Mouse (Mus musculus) small intestine, adult 2 months (tissue): ENCODE data around the gene Hspb1.

Source experiments
- CTCF ChIP-seq: fragments of 200-500 bp; IDR thresholded peaks from 2 replicates; pipeline ENCODE4 v1.5.1; 2012; ENCODE audit warnings: low read depth, mild to moderate bottlenecking, control low read depth, inconsistent platforms, low read length, moderate library complexity, mixed read lengths; ENCODE audit not compliant: insufficient replicate concordance, insufficient read length; ENCODE audit errors: extremely low read depth
- POLR2A ChIP-seq: fragments of 200-500 bp; IDR thresholded peaks from 2 replicates; pipeline ENCODE4 v1.6.1; 2012; ENCODE audit warnings: low read depth, mild to moderate bottlenecking, control low read depth, inconsistent platforms, low read length, moderate library complexity

- TF ChIP-seq POLR2A (no peak), CTCF (no peak)
Observed at GRCm38 (mm10) chr5:135918059-135918437, 30.3 kb downstream of the Hspb1 start.
